Mouse (Mus musculus) erythroblast, adult 5-6 weeks (primary cell): ENCODE measurements around the gene Gm867. TPM values are rescaled to one million over a fixed set of nuclear protein-coding genes. Genes with fewer than 3 reads are reported as not detected.

ENCODE experiments used
- ATAC-seq: replicated peaks from 2 replicates; pipeline ENCODE4 v1.8.0; 2016; ENCODE audit warnings: moderate number of reproducible peaks, mild to moderate bottlenecking, moderate TSS enrichment, inconsistent platforms; ENCODE audit not compliant: poor library complexity, low FRiP score, severe bottlenecking
- total RNA-seq, 2 experiments: library from RNA; stranded (forward) in 1 of 2; stranded (reverse) in 1 of 2; fragments of 150-400 nt in 1 of 2; fragments of 200-764, 138-1000 nt in 1 of 2; gene quantifications; 2 replicates each; pipeline versions ENCODE4 v1.2.3 to v1.2.4; 2015 to 2017; ENCODE audit warnings: low replicate concordance in 2 of 2

Gm867 gene
- total RNA-seq, 2 experiments from 2014 or later: 27.6 to 91.3 TPM

DNA sequence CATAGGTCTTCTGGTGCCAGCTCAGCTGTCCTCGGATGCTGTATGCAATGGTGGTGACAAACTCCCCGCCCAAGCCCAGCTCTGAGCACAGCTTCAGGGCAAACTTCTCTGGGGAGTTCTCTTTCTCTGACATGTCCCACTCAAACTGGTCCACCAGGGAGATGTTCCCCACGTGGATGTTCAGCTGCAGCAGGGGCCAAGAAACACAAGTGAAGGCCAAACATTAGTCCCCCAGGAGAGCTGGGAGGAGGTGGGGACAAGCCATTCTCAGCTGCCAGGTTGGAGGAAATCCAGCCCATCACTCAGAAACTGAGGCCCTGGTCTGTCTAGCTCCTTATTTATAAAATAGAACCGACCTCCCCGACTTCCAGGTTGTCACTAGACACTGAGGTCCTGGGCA is 36.1 kb downstream of the Gm867 start:
- no peak for ATAC-seq

GRCm38 (mm10) chr10:75898846-75899245 is 41.6 kb downstream of the Gm867 start:
- ATAC-seq: no peak

- ATAC-seq: no peak
Observed at GRCm38 (mm10) chr10:75898039-75898564, 42.4 kb downstream of the Gm867 start.

DNA sequence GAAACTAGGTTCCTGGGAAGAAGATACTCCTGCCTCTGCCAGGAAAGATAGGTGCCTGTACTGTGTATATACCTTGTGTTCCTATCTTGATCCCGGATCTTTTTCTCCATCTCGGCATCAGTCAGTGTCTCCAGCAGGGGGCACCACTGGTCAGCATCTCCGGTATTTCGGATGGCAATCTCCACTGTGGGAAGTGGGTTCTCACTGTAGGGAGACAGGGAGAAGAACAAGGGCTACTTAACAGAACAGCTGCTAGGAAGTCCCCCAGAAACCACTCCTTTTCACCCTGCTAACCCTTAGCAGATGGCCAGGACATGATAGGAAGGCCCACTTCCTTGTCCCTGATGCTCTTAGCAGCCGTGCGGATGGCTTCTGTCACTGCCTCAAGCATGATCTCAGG is 43.1 kb downstream of the Gm867 start:
- no peak for ATAC-seq

DNA sequence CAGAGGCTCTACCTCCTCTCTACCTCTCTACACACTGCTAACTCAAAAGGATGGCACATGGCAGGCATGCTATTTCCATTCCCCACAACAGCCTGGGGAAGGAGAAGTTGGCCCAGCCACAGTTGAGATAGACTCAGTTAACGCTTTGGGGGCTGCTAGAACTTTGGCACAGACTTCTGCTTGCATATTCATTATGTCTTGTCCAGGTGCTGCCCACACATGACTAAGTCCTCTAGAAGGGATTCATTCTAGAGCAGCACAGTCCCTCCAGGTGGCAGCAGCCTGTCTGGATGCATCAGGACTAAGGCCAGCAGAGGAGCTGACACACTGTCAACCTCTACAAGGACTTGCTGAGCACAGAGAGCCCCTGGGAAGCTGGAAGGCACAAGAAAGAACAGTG is 44.3 kb downstream of the Gm867 start:
- no peak for ATAC-seq

- ATAC-seq: no peak
Observed at GRCm38 (mm10) chr10:75895730-75896129, 44.7 kb downstream of the Gm867 start.

DNA sequence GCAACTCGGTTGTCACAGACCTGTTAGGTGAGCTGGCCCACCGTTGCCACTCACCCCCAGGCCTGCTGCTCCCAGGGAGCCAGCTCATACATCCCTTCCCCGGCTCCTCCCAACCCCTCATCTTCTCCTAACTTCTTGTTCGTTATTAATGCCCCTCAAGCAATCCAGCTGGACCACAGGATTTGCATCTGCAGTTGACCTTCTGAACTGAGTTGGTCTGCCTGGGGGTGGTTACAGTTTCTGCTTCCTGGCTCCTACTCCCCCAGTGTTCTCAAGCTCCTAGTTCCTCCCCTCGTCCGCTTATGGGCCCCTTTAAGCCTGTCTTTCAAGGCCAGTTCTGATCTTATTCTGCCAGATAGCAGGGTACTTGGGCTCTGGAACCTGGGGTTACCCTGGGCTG is 45.9 kb downstream of the Gm867 start:
- no peak for ATAC-seq

DNA sequence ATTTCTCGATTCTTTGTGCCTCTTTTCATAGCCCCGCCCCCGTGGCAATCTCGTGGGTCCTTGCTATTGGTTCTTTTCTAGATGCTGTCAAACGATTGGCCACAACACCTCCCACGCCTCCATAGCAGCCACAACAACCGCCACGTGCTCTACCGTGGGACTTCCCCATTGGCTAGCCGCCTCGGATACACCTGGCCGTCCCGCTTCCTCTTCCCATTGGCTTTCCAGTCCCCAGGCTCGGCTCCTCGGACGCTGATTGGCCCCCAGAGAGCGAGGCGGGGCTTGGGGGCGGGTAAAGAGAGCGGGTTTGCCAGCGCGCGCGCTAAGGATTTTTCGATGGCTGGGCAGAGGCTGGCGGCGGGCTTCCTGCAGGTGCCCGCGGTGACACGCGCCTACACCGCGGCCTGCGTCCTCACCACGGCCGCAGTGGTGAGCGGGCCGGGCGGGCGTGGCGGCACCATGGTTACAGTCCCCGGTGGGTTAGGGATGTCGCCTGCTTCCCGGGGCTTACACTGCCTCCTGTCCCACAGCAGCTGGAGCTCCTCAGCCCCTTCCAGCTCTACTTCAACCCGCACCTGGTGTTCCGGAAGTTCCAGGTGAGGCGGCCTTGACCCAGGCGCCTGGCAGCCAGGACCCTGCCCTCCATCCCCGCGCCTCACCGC is 47.3 kb downstream of the Gm867 start, which contains the start of gene Derl3:
TSS of gene Derl3 (plus strand) at position 325 of the 662 bp plus-strand sequence.
- peak; percentile 97 for ATAC-seq

GRCm38 (mm10) chr10:75889406-75890153 is 50.9 kb downstream of the Gm867 start:
- ATAC-seq: no peak

Other genes starting within 250 kb of the Gm867 start
- gene Cabin1, start 176.3 kb downstream of the Gm867 start, total RNA-seq (2015; ENCODE audit: low replicate concordance): 133 and 187 TPM in 2 replicates
- 246 and 264 TPM in 2 replicates for gene Cabin1, start 176.3 kb downstream of the Gm867 start, total RNA-seq (2017; ENCODE audit: low replicate concordance)
- gene Ddt, start 167.3 kb downstream of the Gm867 start, total RNA-seq (2015; ENCODE audit: low replicate concordance): 5.4 TPM in 1 of 2 replicates, not detected in the other
- gene Ddt, start 167.3 kb downstream of the Gm867 start, total RNA-seq (2017; ENCODE audit: low replicate concordance): 4.6 and 5.0 TPM in 2 replicates
- gene Gm20441, start 159.7 kb downstream of the Gm867 start, total RNA-seq (2015; ENCODE audit: low replicate concordance): not detected in 2 replicates
- gene Gm20441, start 159.7 kb downstream of the Gm867 start, total RNA-seq (2017; ENCODE audit: low replicate concordance): not detected in 2 replicates
- gene Gstt3, start 159.3 kb downstream of the Gm867 start, total RNA-seq (2015; ENCODE audit: low replicate concordance): 0.42 TPM in 1 of 2 replicates, not detected in the other
- gene Gstt3, start 159.3 kb downstream of the Gm867 start, total RNA-seq (2017; ENCODE audit: low replicate concordance): 0.51 TPM in 1 of 2 replicates, not detected in the other
- 6.3 and 24.0 TPM in 2 replicates for gene Gstt1, start 142.1 kb downstream of the Gm867 start, total RNA-seq (2015; ENCODE audit: low replicate concordance)
- 4.1 and 6.8 TPM in 2 replicates for gene Gstt1, start 142.1 kb downstream of the Gm867 start, total RNA-seq (2017; ENCODE audit: low replicate concordance)
- not detected in 2 replicates for gene Gstt4, start 118.1 kb downstream of the Gm867 start, total RNA-seq (2015; ENCODE audit: low replicate concordance)
- gene Gstt4, start 118.1 kb downstream of the Gm867 start, total RNA-seq (2017; ENCODE audit: low replicate concordance): 0.84 TPM in 1 of 2 replicates, not detected in the other
- gene Gstt2, start 103.2 kb downstream of the Gm867 start, total RNA-seq (2015; ENCODE audit: low replicate concordance): 7.9 and 8.8 TPM in 2 replicates
- 2.4 and 11.0 TPM in 2 replicates for gene Gstt2, start 103.2 kb downstream of the Gm867 start, total RNA-seq (2017; ENCODE audit: low replicate concordance)
- gene Mif, start 80.4 kb downstream of the Gm867 start, total RNA-seq (2015; ENCODE audit: low replicate concordance): 47.2 and 79.7 TPM in 2 replicates
- gene Mif, start 80.4 kb downstream of the Gm867 start, total RNA-seq (2017; ENCODE audit: low replicate concordance): 48.1 and 65.8 TPM in 2 replicates
- 1.7 TPM in 1 of 2 replicates, not detected in the other for gene Derl3, start 47.3 kb downstream of the Gm867 start, total RNA-seq (2015; ENCODE audit: low replicate concordance)
- not detected in 2 replicates for gene Derl3, start 47.3 kb downstream of the Gm867 start, total RNA-seq (2017; ENCODE audit: low replicate concordance)
- gene Smarcb1, start 19.1 kb downstream of the Gm867 start, total RNA-seq (2015; ENCODE audit: low replicate concordance): 9.4 and 16.9 TPM in 2 replicates
- gene Smarcb1, start 19.1 kb downstream of the Gm867 start, total RNA-seq (2017; ENCODE audit: low replicate concordance): 15.7 and 16.7 TPM in 2 replicates
- gene Chchd10, start 7.5 kb downstream of the Gm867 start, total RNA-seq (2015; ENCODE audit: low replicate concordance): 33.2 and 46.5 TPM in 2 replicates
- gene Chchd10, start 7.5 kb downstream of the Gm867 start, total RNA-seq (2017; ENCODE audit: low replicate concordance): 27.2 and 33.2 TPM in 2 replicates
- gene Mmp11, start 4.2 kb downstream of the Gm867 start, total RNA-seq (2015; ENCODE audit: low replicate concordance): not detected in 2 replicates
- 1.1 TPM in 1 of 2 replicates, not detected in the other for gene Mmp11, start 4.2 kb downstream of the Gm867 start, total RNA-seq (2017; ENCODE audit: low replicate concordance)
- gene Vpreb3, start 2.4 kb upstream of the Gm867 start, total RNA-seq (2015; ENCODE audit: low replicate concordance): not detected in 2 replicates
- not detected in 2 replicates for gene Vpreb3, start 2.4 kb upstream of the Gm867 start, total RNA-seq (2017; ENCODE audit: low replicate concordance)
- not detected in 2 replicates for gene Gm5134, start 13.8 kb upstream of the Gm867 start, total RNA-seq (2015; ENCODE audit: low replicate concordance)
- gene Gm5134, start 13.8 kb upstream of the Gm867 start, total RNA-seq (2017; ENCODE audit: low replicate concordance): 1.3 TPM in 1 of 2 replicates, not detected in the other
- gene Zfp280b, start 92.0 kb upstream of the Gm867 start, total RNA-seq (2015; ENCODE audit: low replicate concordance): 0.63 and 2.7 TPM in 2 replicates
- 1.8 and 2.2 TPM in 2 replicates for gene Zfp280b, start 92.0 kb upstream of the Gm867 start, total RNA-seq (2017; ENCODE audit: low replicate concordance)
- not detected in 2 replicates for gene Slc5a4b, start 170.3 kb upstream of the Gm867 start, total RNA-seq (2015; ENCODE audit: low replicate concordance)
- gene Slc5a4b, start 170.3 kb upstream of the Gm867 start, total RNA-seq (2017; ENCODE audit: low replicate concordance): 0.51 TPM in 1 of 2 replicates, not detected in the other
- not detected in 2 replicates for gene Slc5a4a, start 206.8 kb upstream of the Gm867 start, total RNA-seq (2015; ENCODE audit: low replicate concordance)
- gene Slc5a4a, start 206.8 kb upstream of the Gm867 start, total RNA-seq (2017; ENCODE audit: low replicate concordance): not detected in 2 replicates